Mouse (Mus musculus) lung, postnatal 0 days (tissue): ENCODE measurements at regions not wholly inside any gene's neighbourhood (a gene's known extent, or its start where the extent isn't known, plus 50 kb on each side); places are given as distances from the start of the nearest gene placed in this dataset.

Experiments
- CTCF ChIP-seq: IDR thresholded peaks from 2 replicates; pipeline ENCODE4 v1.5.1; 2016; ENCODE audit warnings: antibody characterized with exemption, mild to moderate bottlenecking
- EP300 ChIP-seq: IDR thresholded peaks from 2 replicates; pipeline ENCODE4 v1.6.1; 2016; ENCODE audit warnings: antibody characterized with exemption, mild to moderate bottlenecking, control low read depth

GRCm38 (mm10) chr8:36010446-36011217 is 245.0 kb downstream of the Gm19410 start:
- TF ChIP-seq CTCF = no peak
- no peak for TF ChIP-seq EP300
